Mouse (Mus musculus): ENCODE measurements around the gene Snx5.

- TF ChIP-seq POLR2A (IDR thresholded peaks at IDR 0.05; ENCODE audit: control insufficient read depth, low read depth, low read length) = no peak
- TF ChIP-seq CTCF (IDR thresholded peaks at IDR 0.05; ENCODE audit: control insufficient read depth, insufficient read depth, insufficient replicate concordance, low read depth, low read length) = no peak
These were observed 5.6 kb downstream of the Snx5 start for GRCm38 (mm10) chr2:144265120-144265488.
